Mouse (Mus musculus) limb, embryonic 12.5 days (tissue): ENCODE results near the gene 4930522L14Rik. TPM values are rescaled to one million over a fixed set of nuclear protein-coding genes. Genes with fewer than 3 reads are reported as not detected.

Experiments used
- polyA plus RNA-seq: library from polyadenylated mRNA; unstranded; fragments of >200 nt; fragmentation: Nextera tagmentation; extraction: Ambion mirVana; gene quantifications from 2 replicates; pipeline ENCODE4 v1.2.1, GENCODE M21; 2016

Gene 4930522L14Rik
- polyA plus RNA-seq, 1 experiment from 2014 or later = 7.9 TPM

Other genes with a start within 250 kb of the 4930522L14Rik start
- gene Crlf2, start 192.9 kb downstream of the 4930522L14Rik start, polyA plus RNA-seq = 6.3 and 9.4 TPM in 2 replicates
- 3.6 and 4.0 TPM in 2 replicates for gene 5430403G16Rik, start 60.8 kb downstream of the 4930522L14Rik start, polyA plus RNA-seq
- 0.72 and 0.89 TPM in 2 replicates for gene Gm15446, start 171.5 kb upstream of the 4930522L14Rik start, polyA plus RNA-seq
- 26.0 and 27.8 TPM in 2 replicates for gene Zfp932, start 244.6 kb upstream of the 4930522L14Rik start, polyA plus RNA-seq